Mouse (Mus musculus): ENCODE data around the gene Asphd1. TPM values are rescaled to one million over a fixed set of nuclear protein-coding genes. Genes with fewer than 3 reads are reported as not detected.
A peak's percentile ranks its signal among the peaks of the same experiment; 100 is the strongest.

The Asphd1 gene
- not detected in 2 replicates for polyA plus RNA-seq (2012; rRNA removed)

- Histone ChIP-seq H3K36me3 (ENCODE audit: control insufficient read depth, insufficient read depth, low read length) (peaks cover 8% of the 10 kb centered on the region), H3K4me1 (ENCODE audit: control insufficient read depth, insufficient read depth, insufficient read length) (peaks cover 7% of the 10 kb centered on the region; the same call in 1 of the 2 replicates), H3K27me3 (ENCODE audit: control insufficient read depth, insufficient read depth, low read length) (peaks cover 7% of the 10 kb centered on the region; the same call in 1 of the 2 replicates), H3K27ac (ENCODE audit: insufficient read depth, low read length) (no peak within 1 kb of the TSS), H3K4me3 (ENCODE audit: extremely low read depth, insufficient read depth, insufficient read length) (peak within 1 kb of the TSS; percentile 44; the same call in 1 of the 2 replicates)
- 5% methylated on average over 21 of the region's 21 CpGs for WGBS
- TF ChIP-seq POLR2A (IDR thresholded peaks at IDR 0.05; ENCODE audit: low read depth, low read length) (no peak), CTCF (IDR thresholded peaks at IDR 0.05; ENCODE audit: extremely low read depth, insufficient read depth, insufficient read length, insufficient replicate concordance) (no peak)
- no peak for DNase-seq (ENCODE audit: low read depth in 1 of 2, low spot score in 2 of 2)
Observed at GRCm38 (mm10) chr7:126949403-126949792, at the start of gene Asphd1. Gene Asphd1 (minus strand): TSS chr7:126949582.

- no peaks in the 10 kb centered on the region for H3K4me1 ChIP-seq (ENCODE audit: control insufficient read depth, insufficient read depth, insufficient read length)
- no peak overlapping the region for H3K27ac ChIP-seq (ENCODE audit: insufficient read depth, low read length)
- no peak for DNase-seq (ENCODE audit: low read depth in 1 of 2, low spot score in 2 of 2)
- H3K4me3 ChIP-seq (ENCODE audit: extremely low read depth, insufficient read depth, insufficient read length): no peak overlapping the region
- no peaks in the 10 kb centered on the region for H3K27me3 ChIP-seq (ENCODE audit: control insufficient read depth, insufficient read depth, low read length)
- WGBS: 88% methylated on average over 4 of the region's 4 CpGs
- no peak for TF ChIP-seq POLR2A (IDR thresholded peaks at IDR 0.05; ENCODE audit: low read depth, low read length)
- TF ChIP-seq CTCF (IDR thresholded peaks at IDR 0.05; ENCODE audit: extremely low read depth, insufficient read depth, insufficient read length, insufficient replicate concordance): no peak
- peaks cover 25% of the 10 kb centered on the region for H3K36me3 ChIP-seq (ENCODE audit: control insufficient read depth, insufficient read depth, low read length)
Observed at GRCm38 (mm10) chr7:126996449-126996848, 47.1 kb upstream of the Asphd1 start.

- H3K36me3 ChIP-seq (ENCODE audit: control insufficient read depth, insufficient read depth, low read length): peaks cover 26% of the 10 kb centered on the region
- no peaks in the 10 kb centered on the region for H3K27me3 ChIP-seq (ENCODE audit: control insufficient read depth, insufficient read depth, low read length)
- DNase-seq (ENCODE audit: low read depth in 1 of 2, low spot score in 2 of 2): no peak
- H3K4me1 ChIP-seq (ENCODE audit: control insufficient read depth, insufficient read depth, insufficient read length): no peaks in the 10 kb centered on the region
- no peak overlapping the region for H3K27ac ChIP-seq (ENCODE audit: insufficient read depth, low read length)
- 81% methylated on average over 8 of the region's 8 CpGs for WGBS
- H3K4me3 ChIP-seq (ENCODE audit: extremely low read depth, insufficient read depth, insufficient read length): no peak overlapping the region
- no peak for TF ChIP-seq POLR2A (IDR thresholded peaks at IDR 0.05; ENCODE audit: low read depth, low read length)
- no peak for TF ChIP-seq CTCF (IDR thresholded peaks at IDR 0.05; ENCODE audit: extremely low read depth, insufficient read depth, insufficient read length, insufficient replicate concordance)
Observed at GRCm38 (mm10) chr7:126988816-126989215, 39.4 kb upstream of the Asphd1 start.

GRCm38 (mm10) chr7:126986319-126986718 is 36.9 kb upstream of the Asphd1 start:
- DNase-seq (ENCODE audit: low read depth in 1 of 2, low spot score in 2 of 2): no peak
- Histone ChIP-seq H3K36me3 (ENCODE audit: control insufficient read depth, insufficient read depth, low read length) (peaks cover 24% of the 10 kb centered on the region), H3K4me3 (ENCODE audit: extremely low read depth, insufficient read depth, insufficient read length) (no peak overlapping the region), H3K27me3 (ENCODE audit: control insufficient read depth, insufficient read depth, low read length) (no peaks in the 10 kb centered on the region), H3K4me1 (ENCODE audit: control insufficient read depth, insufficient read depth, insufficient read length) (no peaks in the 10 kb centered on the region), H3K27ac (ENCODE audit: insufficient read depth, low read length) (no peak overlapping the region)
- 61% methylated on average over 9 of the region's 9 CpGs for WGBS
- TF ChIP-seq POLR2A (IDR thresholded peaks at IDR 0.05; ENCODE audit: low read depth, low read length) (no peak), CTCF (IDR thresholded peaks at IDR 0.05; ENCODE audit: extremely low read depth, insufficient read depth, insufficient read length, insufficient replicate concordance) (peak; percentile 55; the same call in 1 of the 2 replicates)

- WGBS: 77% methylated on average over 10 of the region's 10 CpGs
- no peak overlapping the region for H3K27ac ChIP-seq (ENCODE audit: insufficient read depth, low read length)
- H3K4me1 ChIP-seq (ENCODE audit: control insufficient read depth, insufficient read depth, insufficient read length): no peaks in the 10 kb centered on the region
- peaks cover 30% of the 10 kb centered on the region for H3K36me3 ChIP-seq (ENCODE audit: control insufficient read depth, insufficient read depth, low read length)
- TF ChIP-seq POLR2A (IDR thresholded peaks at IDR 0.05; ENCODE audit: low read depth, low read length) (no peak), CTCF (IDR thresholded peaks at IDR 0.05; ENCODE audit: extremely low read depth, insufficient read depth, insufficient read length, insufficient replicate concordance) (no peak)
- H3K4me3 ChIP-seq (ENCODE audit: extremely low read depth, insufficient read depth, insufficient read length): no peak overlapping the region
- no peak for DNase-seq (ENCODE audit: low read depth in 1 of 2, low spot score in 2 of 2)
- no peaks in the 10 kb centered on the region for H3K27me3 ChIP-seq (ENCODE audit: control insufficient read depth, insufficient read depth, low read length)
Observed at GRCm38 (mm10) chr7:126984667-126985444, 35.5 kb upstream of the Asphd1 start.

GRCm38 (mm10) chr7:126983113-126983512 is 33.7 kb upstream of the Asphd1 start:
- peaks cover 27% of the 10 kb centered on the region for H3K36me3 ChIP-seq (ENCODE audit: control insufficient read depth, insufficient read depth, low read length)
- TF ChIP-seq CTCF (IDR thresholded peaks at IDR 0.05; ENCODE audit: extremely low read depth, insufficient read depth, insufficient read length, insufficient replicate concordance) (no peak), POLR2A (IDR thresholded peaks at IDR 0.05; ENCODE audit: low read depth, low read length) (no peak)
- DNase-seq (ENCODE audit: low read depth in 1 of 2, low spot score in 2 of 2): no peak
- no peaks in the 10 kb centered on the region; the same call in 1 of the 2 replicates for H3K4me1 ChIP-seq (ENCODE audit: control insufficient read depth, insufficient read depth, insufficient read length)
- no peaks in the 10 kb centered on the region for H3K27me3 ChIP-seq (ENCODE audit: control insufficient read depth, insufficient read depth, low read length)
- H3K27ac ChIP-seq (ENCODE audit: insufficient read depth, low read length): no peak overlapping the region
- no peak overlapping the region for H3K4me3 ChIP-seq (ENCODE audit: extremely low read depth, insufficient read depth, insufficient read length)
- 91% methylated on average over 7 of the region's 7 CpGs for WGBS

- 81% methylated on average over 4 of the region's 4 CpGs for WGBS
Observed at GRCm38 (mm10) chr7:126982054-126982453, 32.7 kb upstream of the Asphd1 start.

More at GRCm38 (mm10) chr7:126982054-126982453, 32.7 kb upstream of the Asphd1 start:
- H3K36me3 ChIP-seq (ENCODE audit: control insufficient read depth, insufficient read depth, low read length): peaks cover 23% of the 10 kb centered on the region
- no peak for DNase-seq (ENCODE audit: low read depth in 1 of 2, low spot score in 2 of 2)
- no peaks in the 10 kb centered on the region for H3K27me3 ChIP-seq (ENCODE audit: control insufficient read depth, insufficient read depth, low read length)
- H3K4me3 ChIP-seq (ENCODE audit: extremely low read depth, insufficient read depth, insufficient read length): no peak overlapping the region
- no peak overlapping the region for H3K27ac ChIP-seq (ENCODE audit: insufficient read depth, low read length)
- no peaks in the 10 kb centered on the region; the same call in 1 of the 2 replicates for H3K4me1 ChIP-seq (ENCODE audit: control insufficient read depth, insufficient read depth, insufficient read length)
- no peak for TF ChIP-seq POLR2A (IDR thresholded peaks at IDR 0.05; ENCODE audit: low read depth, low read length)
- TF ChIP-seq CTCF (IDR thresholded peaks at IDR 0.05; ENCODE audit: extremely low read depth, insufficient read depth, insufficient read length, insufficient replicate concordance): no peak
